Mouse (Mus musculus) liver, embryonic 16.5 days (tissue): ENCODE results near the gene Gstp1. TPM values are rescaled to one million over a fixed set of nuclear protein-coding genes. Genes with fewer than 3 reads are reported as not detected.

Experiments used
- ATAC-seq: fragments of 200-750 bp; cut with Nextera tagmentation; 2 replicates; pipeline ENCODE4 v1.8.0; 2017; ENCODE audit warnings: low read depth, mild to moderate bottlenecking, moderate number of reproducible peaks, moderate library complexity
- H3K27ac ChIP-seq: fragments of 300-500 bp; sonication (generic); 2 replicates; pipeline ENCODE4 v1.5.1; 2014; ENCODE audit warnings: mild to moderate bottlenecking, low read length
- H3K27me3 ChIP-seq: fragments of 300-500 bp; sonication (generic); 2 replicates; pipeline ENCODE4 v1.6.1; 2014; ENCODE audit warnings: low read depth, low read length, mixed read lengths; ENCODE audit not compliant: control insufficient read depth, insufficient read depth
- H3K36me3 ChIP-seq: fragments of 300-500 bp; sonication (generic); 2 replicates; pipeline ENCODE4 v1.6.1; 2014; ENCODE audit warnings: mild to moderate bottlenecking; ENCODE audit not compliant: control insufficient read depth, insufficient read depth
- H3K4me1 ChIP-seq: fragments of 300-500 bp; sonication (generic); 2 replicates; pipeline ENCODE4 v1.6.1; 2014; ENCODE audit warnings: low read depth, low read length, mixed read lengths; ENCODE audit not compliant: control insufficient read depth
- H3K4me2 ChIP-seq: fragments of 300-500 bp; sonication (generic); 2 replicates; pipeline ENCODE4 v1.6.1; 2014; ENCODE audit warnings: low read depth, low read length, mixed read lengths
- H3K4me3 ChIP-seq: fragments of 300-500 bp; sonication (generic); 2 replicates; pipeline ENCODE4 v1.5.1; 2014; ENCODE audit warnings: low read depth, mild to moderate bottlenecking, low read length
- H3K9ac ChIP-seq: fragments of 300-500 bp; sonication (generic); 2 replicates; pipeline ENCODE4 v1.6.1; 2014; ENCODE audit warnings: low read depth, low read length
- H3K9me3 ChIP-seq: fragments of 300-500 bp; sonication (generic); replicated peaks from 2 replicates; pipeline ENCODE4 v1.6.1; 2016; ENCODE audit warnings: low read length; ENCODE audit not compliant: control insufficient read depth
- WGBS: fragments of 180-500 bp; shearing (Covaris S2); extraction: QIAGEN DNeasy Blood & Tissue Kit; methylation state at CpG from one replicate; pipeline ENCODE4 v1.1.7; 2014; ENCODE audit not compliant: insufficient replicate concordance; 5-methylcytosine and 5-hydroxymethylcytosine counted together
- polyA plus RNA-seq: library from polyadenylated mRNA; unstranded; fragments of >200 nt; fragmentation: Nextera tagmentation; extraction: Ambion mirVana; gene quantifications from 2 replicates; pipeline ENCODE4 v1.2.1, GENCODE M21; 2015

The Gstp1 gene
- polyA plus RNA-seq, 1 experiment from 2014 or later = 823 TPM

DNA sequence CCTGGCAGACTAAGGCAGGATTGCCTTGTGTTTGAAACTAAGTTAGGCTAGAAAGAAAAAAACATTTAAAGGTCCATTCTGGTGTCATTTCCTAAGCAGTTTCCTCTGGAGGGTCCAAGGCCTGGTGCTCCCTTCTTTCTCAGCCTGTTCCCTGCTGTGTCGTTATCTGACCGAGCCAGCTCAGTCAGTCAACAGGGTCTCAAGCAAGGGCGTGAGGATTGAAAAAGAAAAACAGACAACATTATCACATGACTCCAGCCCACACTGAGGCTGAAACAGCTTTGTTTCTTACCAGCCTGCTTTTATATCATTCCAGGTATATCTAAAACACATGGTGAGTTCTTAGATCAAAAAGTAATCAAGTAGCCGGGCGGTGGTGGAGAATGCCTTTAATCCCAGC is 22.1 kb downstream of the Gstp1 start:
- 16% methylated on average over 5 of the region's 5 CpGs for WGBS
- H3K27me3 ChIP-seq = no peaks in the 10 kb centered on the region
- peak; percentile 10; the same call in 1 of the 2 replicates for ATAC-seq
- H3K4me1 ChIP-seq = peaks cover 47% of the 10 kb centered on the region
- no peaks in the 10 kb centered on the region; the same call in 1 of the 2 replicates for H3K36me3 ChIP-seq
- peak overlapping the region; percentile 71 for H3K27ac ChIP-seq
- H3K4me3 ChIP-seq = no peak overlapping the region
- H3K9me3 ChIP-seq = no peaks in the 10 kb centered on the region
- H3K9ac ChIP-seq = no peak overlapping the region
- H3K4me2 ChIP-seq = no peak overlapping the region

DNA sequence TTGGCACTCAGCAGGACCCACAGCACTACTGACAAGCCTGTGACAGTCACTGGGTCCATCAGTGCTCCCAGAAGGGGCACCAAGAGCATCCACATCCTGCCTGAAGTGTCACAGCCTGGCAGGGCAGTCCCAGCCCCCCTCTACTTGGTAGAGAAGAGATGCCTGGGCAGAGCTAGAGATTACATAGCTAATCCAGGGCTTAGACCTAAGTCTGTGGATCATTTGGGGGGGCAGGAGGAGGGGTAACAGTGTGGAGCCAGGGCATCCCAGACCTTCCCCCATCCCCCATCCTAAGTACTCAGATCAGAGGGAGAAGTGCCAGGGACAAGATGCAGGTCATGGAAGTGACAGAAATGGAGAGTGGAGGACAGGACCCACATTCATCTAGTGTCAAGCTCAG is 23.0 kb downstream of the Gstp1 start:
- Histone ChIP-seq H3K9me3 (no peaks in the 10 kb centered on the region), H3K4me3 (no peak overlapping the region), H3K27me3 (no peaks in the 10 kb centered on the region), H3K9ac (no peak overlapping the region), H3K4me2 (no peak overlapping the region), H3K36me3 (peaks cover 2% of the 10 kb centered on the region; the same call in 1 of the 2 replicates), H3K27ac (peak overlapping the region; percentile 71), H3K4me1 (peaks cover 47% of the 10 kb centered on the region)
- no peak for ATAC-seq

DNA sequence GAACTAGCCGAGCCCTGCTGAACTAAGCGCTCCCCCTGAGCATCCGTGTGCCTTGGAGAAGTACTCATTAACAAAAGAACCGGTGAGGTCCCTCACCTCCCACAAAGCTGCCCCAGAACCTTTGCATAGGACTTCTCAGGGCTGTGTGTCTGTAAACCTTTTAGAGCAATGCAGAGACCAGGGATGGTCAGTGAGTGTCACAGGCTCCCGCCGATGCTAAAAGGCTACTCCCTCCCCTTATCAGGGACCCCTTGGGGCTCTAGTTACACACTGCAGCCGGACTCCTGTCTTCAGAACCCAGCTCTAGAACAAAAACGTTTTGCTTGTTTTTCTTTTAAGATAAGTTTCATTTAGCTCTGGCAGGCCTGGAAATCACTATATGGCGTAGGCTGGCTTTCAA is 24.7 kb downstream of the Gstp1 start:
- H3K4me3 ChIP-seq = peak overlapping the region; percentile 92
- no peaks in the 10 kb centered on the region for H3K9me3 ChIP-seq
- H3K27me3 ChIP-seq = no peaks in the 10 kb centered on the region
- peak overlapping the region; percentile 80 for H3K4me2 ChIP-seq
- peak overlapping the region; percentile 84 for H3K9ac ChIP-seq
- H3K4me1 ChIP-seq = peaks cover 34% of the 10 kb centered on the region
- peaks cover 8% of the 10 kb centered on the region for H3K36me3 ChIP-seq
- H3K27ac ChIP-seq = peak overlapping the region; percentile 78
- 13% methylated on average over 9 of the region's 9 CpGs for WGBS
- ATAC-seq = peak; percentile 22

DNA sequence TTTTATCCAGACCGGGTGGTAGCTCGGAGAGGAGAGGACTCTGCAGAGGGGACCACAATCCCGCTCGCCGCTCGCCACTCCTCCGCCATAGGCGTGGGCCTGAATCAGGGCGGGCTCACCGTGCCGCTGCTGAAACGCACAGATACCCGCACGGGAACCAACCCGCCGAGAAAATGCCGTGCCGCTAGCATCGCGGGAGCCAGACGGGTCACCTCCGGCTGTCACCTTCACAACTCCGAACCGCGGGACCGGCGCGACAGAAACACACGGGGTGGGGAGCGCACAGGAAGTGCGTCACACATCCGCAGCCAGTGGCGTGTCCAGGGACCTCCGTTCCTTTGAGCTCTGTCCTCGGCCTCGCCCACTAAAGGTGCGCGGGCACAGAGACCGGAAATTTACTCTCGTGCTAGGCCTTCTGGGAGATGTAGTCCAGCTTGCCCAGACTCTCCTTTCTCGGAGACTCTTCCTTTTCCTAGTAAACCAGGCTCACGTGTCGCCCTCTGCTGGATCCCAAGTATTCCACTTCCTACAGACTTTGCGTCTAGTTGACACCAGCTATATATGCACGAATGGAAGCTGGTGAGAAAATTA is 25.3 kb downstream of the Gstp1 start, which contains the start of gene Ndufv1:
Gene Ndufv1, minus strand, starts transcription at position 375 of the 591 bp plus-strand sequence.
- Histone ChIP-seq H3K36me3 (peaks cover 13% of the 10 kb centered on the region), H3K9me3 (no peaks in the 10 kb centered on the region), H3K4me2 (peak within 1 kb of the TSS; percentile 80), H3K9ac (peak within 1 kb of the TSS; percentile 84), H3K4me1 (peaks cover 34% of the 10 kb centered on the region), H3K27me3 (no peaks in the 10 kb centered on the region), H3K4me3 (peak within 1 kb of the TSS; percentile 92), H3K27ac (peak within 1 kb of the TSS; percentile 80)
- peak; percentile 99 for ATAC-seq
- under 1% methylated on average over 45 of the region's 45 CpGs for WGBS

DNA sequence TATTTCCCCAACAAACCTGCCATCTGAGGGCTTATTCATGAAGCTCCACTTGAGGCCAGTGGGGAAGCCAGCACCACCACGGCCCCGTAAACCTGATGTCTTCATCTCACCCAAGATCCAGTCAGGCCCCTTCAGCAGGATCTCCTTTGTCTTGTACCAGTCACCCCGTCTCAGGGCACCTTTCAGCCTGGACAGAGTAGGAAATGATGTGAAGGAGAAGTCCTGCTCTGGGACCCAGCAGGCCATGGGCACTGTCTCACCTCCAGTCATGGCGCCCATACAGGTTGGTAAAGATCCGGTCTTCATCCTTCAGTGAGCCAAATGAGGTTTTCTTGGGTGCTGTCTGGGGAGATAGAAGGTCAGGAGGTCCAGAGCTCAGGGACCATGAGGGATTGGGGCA is 26.7 kb downstream of the Gstp1 start:
- no peaks in the 10 kb centered on the region for H3K27me3 ChIP-seq
- H3K4me2 ChIP-seq = no peak overlapping the region
- no peak for ATAC-seq
- H3K9me3 ChIP-seq = no peaks in the 10 kb centered on the region
- peaks cover 26% of the 10 kb centered on the region for H3K36me3 ChIP-seq
- WGBS = 89% methylated on average over 5 of the region's 5 CpGs
- H3K27ac ChIP-seq = no peak overlapping the region
- H3K4me1 ChIP-seq = peaks cover 32% of the 10 kb centered on the region
- H3K9ac ChIP-seq = no peak overlapping the region
- no peak overlapping the region for H3K4me3 ChIP-seq

DNA sequence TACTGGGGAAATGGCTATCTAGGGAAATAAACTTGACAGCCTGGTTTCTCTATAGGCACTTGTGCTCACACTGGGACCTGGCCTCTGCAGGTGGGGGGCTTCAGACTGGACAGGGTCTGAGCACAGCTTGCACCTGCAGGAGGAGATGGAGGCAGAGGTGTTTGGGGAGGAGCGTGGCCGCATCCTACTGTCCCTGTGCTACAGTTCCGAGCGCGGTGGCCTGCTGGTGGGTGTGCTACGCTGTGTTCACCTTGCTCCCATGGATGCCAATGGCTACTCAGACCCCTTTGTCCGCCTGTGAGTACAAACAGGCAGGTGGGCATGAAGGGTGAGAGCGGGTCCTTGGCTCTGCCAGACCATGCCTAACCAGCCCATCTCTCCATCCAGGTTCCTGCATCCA is 31.8 kb downstream of the Gstp1 start:
- 81% methylated on average over 8 of the region's 8 CpGs for WGBS
- peaks cover 8% of the 10 kb centered on the region for H3K4me1 ChIP-seq
- no peak for ATAC-seq
- H3K9me3 ChIP-seq = no peaks in the 10 kb centered on the region
- no peak overlapping the region for H3K27ac ChIP-seq
- H3K4me2 ChIP-seq = no peak overlapping the region
- H3K9ac ChIP-seq = no peak overlapping the region
- peaks cover 29% of the 10 kb centered on the region for H3K36me3 ChIP-seq
- no peaks in the 10 kb centered on the region for H3K27me3 ChIP-seq
- H3K4me3 ChIP-seq = no peak overlapping the region

DNA sequence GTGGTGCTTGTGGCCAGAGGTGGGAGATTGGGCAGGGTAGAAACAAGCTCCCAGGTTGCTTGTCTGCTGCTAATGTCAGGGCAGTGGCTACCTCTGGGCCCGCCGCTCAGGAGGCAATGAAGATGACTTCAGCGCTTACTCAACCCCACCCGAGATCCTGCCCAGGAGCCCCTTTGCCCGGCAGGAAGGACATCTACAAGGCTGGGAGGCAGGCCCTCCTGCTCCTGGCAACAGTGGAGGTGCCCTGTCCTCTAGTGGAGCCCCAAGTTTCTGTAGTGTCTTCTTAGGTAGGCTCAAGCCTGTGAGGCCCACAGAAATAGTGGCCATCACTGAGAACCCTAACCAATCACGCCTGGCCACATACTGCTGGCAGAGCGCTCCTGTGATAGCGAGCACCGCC is 32.7 kb downstream of the Gstp1 start:
- Histone ChIP-seq H3K4me3 (no peak overlapping the region), H3K4me1 (peaks cover 10% of the 10 kb centered on the region), H3K36me3 (peaks cover 28% of the 10 kb centered on the region), H3K27me3 (no peaks in the 10 kb centered on the region), H3K4me2 (no peak overlapping the region), H3K9me3 (no peaks in the 10 kb centered on the region), H3K27ac (no peak overlapping the region), H3K9ac (no peak overlapping the region)
- WGBS = 79% methylated on average over 9 of the region's 9 CpGs
- ATAC-seq = no peak

DNA sequence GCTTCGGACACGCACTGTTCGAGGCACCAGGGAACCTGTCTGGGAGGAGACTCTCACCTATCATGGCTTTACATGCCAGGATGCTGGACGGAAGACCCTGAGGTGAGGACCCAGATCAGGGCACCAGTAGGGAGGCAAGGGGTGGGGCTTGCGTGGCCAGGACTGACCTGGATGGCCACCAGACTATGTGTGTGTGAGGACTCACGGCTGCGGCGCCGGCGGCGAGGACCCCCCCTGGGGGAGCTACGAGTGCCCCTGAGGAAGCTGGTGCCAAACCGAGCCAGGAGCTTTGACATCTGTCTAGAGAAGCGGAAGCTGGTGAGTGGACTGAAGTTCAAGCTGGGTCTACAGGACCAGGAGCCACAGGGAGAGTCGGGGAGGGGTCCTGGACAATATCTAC is 33.5 kb downstream of the Gstp1 start:
- Histone ChIP-seq H3K27ac (no peak overlapping the region), H3K4me3 (no peak overlapping the region), H3K4me1 (peaks cover 16% of the 10 kb centered on the region), H3K9ac (no peak overlapping the region), H3K4me2 (no peak overlapping the region), H3K36me3 (peaks cover 27% of the 10 kb centered on the region), H3K9me3 (no peaks in the 10 kb centered on the region), H3K27me3 (no peaks in the 10 kb centered on the region)
- WGBS = 77% methylated on average over 15 of the region's 15 CpGs
- ATAC-seq = no peak

- Histone ChIP-seq H3K4me2 (no peak overlapping the region), H3K27me3 (no peaks in the 10 kb centered on the region), H3K4me3 (no peak overlapping the region), H3K9me3 (no peaks in the 10 kb centered on the region), H3K9ac (no peak overlapping the region), H3K36me3 (peaks cover 27% of the 10 kb centered on the region), H3K27ac (no peak overlapping the region), H3K4me1 (peaks cover 17% of the 10 kb centered on the region)
- WGBS = 75% methylated on average over 12 of the region's 12 CpGs
- no peak for ATAC-seq
Observed at GRCm38 (mm10) chr19:4003641-4004040, 34.1 kb downstream of the Gstp1 start.
